Mouse (Mus musculus) lung, adult 2 months (tissue): ENCODE results near the gene Fhl1.

Source experiments
- CTCF ChIP-seq: fragments of 200-500 bp; IDR thresholded peaks from 2 replicates; pipeline ENCODE4 v1.5.1; 2011; ENCODE audit warnings: mild to moderate bottlenecking, low read length, control low read depth; ENCODE audit not compliant: insufficient read depth
- POLR2A ChIP-seq: fragments of 200-500 bp; IDR thresholded peaks from 2 replicates; pipeline ENCODE4 v1.6.1; 2011; ENCODE audit warnings: low read depth, mild to moderate bottlenecking, control low read depth, low read length, borderline replicate concordance; ENCODE audit errors: extremely low read depth

- TF ChIP-seq POLR2A (no peak), CTCF (no peak)
These were observed 9.0 kb upstream of the Fhl1 start for GRCm38 (mm10) chrX:56722559-56722958.
